Mouse (Mus musculus) myocyte (in vitro differentiated cells): ENCODE measurements around the gene Ankdd1b. TPM values are rescaled to one million over a fixed set of nuclear protein-coding genes. Genes with fewer than 3 reads are reported as not detected.
A peak's percentile ranks its signal among the peaks of the same experiment; 100 is the strongest.

Experiments used
- H3K27me3 ChIP-seq: one replicate; pipeline ENCODE4 v1.6.1; 2011; ENCODE audit not compliant: control insufficient read depth, insufficient read depth, insufficient read length
- H3K36me3 ChIP-seq: one replicate; pipeline ENCODE4 v1.6.1; 2011; ENCODE audit not compliant: control insufficient read depth, insufficient read depth
- H3K4me2 ChIP-seq: one replicate; pipeline ENCODE4 v1.6.1; 2011; ENCODE audit warnings: low read depth, control low read depth
- H3K4me3 ChIP-seq: one replicate; pipeline ENCODE4 v1.5.1; 2011; ENCODE audit warnings: mild to moderate bottlenecking, control low read depth, moderate library complexity
- H3K79me2 ChIP-seq: one replicate; pipeline ENCODE4 v1.6.1; 2011; ENCODE audit not compliant: control insufficient read depth, insufficient read depth
- H3ac ChIP-seq: one replicate; pipeline ENCODE4 v1.6.1; 2011; ENCODE audit not compliant: control insufficient read depth, insufficient read length
- CEBPB ChIP-seq: IDR thresholded peaks from 2 replicates; pipeline ENCODE4 v1.6.1; 2011; ENCODE audit warnings: mild to moderate bottlenecking, moderate library complexity; ENCODE audit not compliant: poor library complexity, insufficient read depth, severe bottlenecking
- E2F4 ChIP-seq: IDR thresholded peaks from one replicate; pipeline ENCODE4 v1.6.1; 2011; ENCODE audit warnings: mild to moderate bottlenecking, control low read depth, moderate library complexity; ENCODE audit not compliant: insufficient read depth
- MAX ChIP-seq: IDR thresholded peaks from one replicate; pipeline ENCODE4 v1.6.1; 2011; ENCODE audit warnings: low read depth, mild to moderate bottlenecking, control low read depth
- MYOD1 ChIP-seq, 3 experiments: IDR thresholded peaks; one replicate each; pipeline ENCODE4 v1.6.1; 2011; ENCODE audit warnings: control low read depth in 2 of 3, low read depth in 2 of 3, mild to moderate bottlenecking in 2 of 3, moderate library complexity in 1 of 3; ENCODE audit not compliant: insufficient read length in 2 of 3, control insufficient read depth in 1 of 3
- MYOG ChIP-seq, 3 experiments: IDR thresholded peaks; one replicate each; pipeline ENCODE4 v1.6.1; 2011; ENCODE audit warnings: control low read depth in 2 of 3, low read depth in 2 of 3, mild to moderate bottlenecking in 2 of 3; ENCODE audit not compliant: insufficient read length in 2 of 3, control insufficient read depth in 1 of 3, insufficient read depth in 1 of 3
- POLR2A ChIP-seq: IDR thresholded peaks from one replicate; pipeline ENCODE4 v1.6.1; 2011; ENCODE audit warnings: low read depth, mild to moderate bottlenecking, control low read depth, moderate library complexity; ENCODE audit not compliant: insufficient read length
- POLR2AphosphoS2 ChIP-seq: IDR thresholded peaks from one replicate; pipeline ENCODE4 v1.6.1; 2011; ENCODE audit warnings: low read depth, control low read depth; ENCODE audit not compliant: insufficient read length
- REST ChIP-seq: IDR thresholded peaks from one replicate; pipeline ENCODE4 v1.6.1; 2011; ENCODE audit warnings: mild to moderate bottlenecking, control low read depth, moderate library complexity; ENCODE audit not compliant: insufficient read depth, insufficient read length
- SRF ChIP-seq: IDR thresholded peaks from one replicate; pipeline ENCODE4 v1.6.1; 2011; ENCODE audit warnings: low read depth; ENCODE audit not compliant: control insufficient read depth, insufficient read length
- TCF12 ChIP-seq: IDR thresholded peaks from one replicate; pipeline ENCODE4 v1.6.1; 2011; ENCODE audit warnings: mild to moderate bottlenecking, control low read depth; ENCODE audit not compliant: poor library complexity, insufficient read depth, severe bottlenecking
- TCF3 ChIP-seq: IDR thresholded peaks from one replicate; pipeline ENCODE4 v1.6.1; 2011; ENCODE audit warnings: low read depth, control low read depth; ENCODE audit not compliant: insufficient read length
- USF1 ChIP-seq: IDR thresholded peaks from one replicate; pipeline ENCODE4 v1.6.1; 2011; ENCODE audit warnings: low read depth, mild to moderate bottlenecking, control low read depth, moderate library complexity
- polyA plus RNA-seq: library from polyadenylated mRNA; unstranded; fragments of >200 nt; fragmentation: generic; extraction: Trizol; gene quantifications from one replicate; pipeline ENCODE4 v1.2.1, GENCODE M21; 2012; ENCODE audit warnings: missing spikeins

Gene Ankdd1b
- polyA plus RNA-seq, 1 experiment = not detected

- Histone ChIP-seq H3K4me3 (no peak overlapping the region), H3K79me2 (no peaks in the 10 kb centered on the region), H3ac (no peak overlapping the region), H3K36me3 (no peaks in the 10 kb centered on the region), H3K4me2 (no peak overlapping the region), H3K27me3 (no peaks in the 10 kb centered on the region)
- no peak for TF ChIP-seq REST
- TF ChIP-seq SRF = peak; percentile 83
- no peak for TF ChIP-seq POLR2AphosphoS2
Measured at GRCm38 (mm10) chr13:96431595-96432156, 39.3 kb downstream of the Ankdd1b start.

GRCm38 (mm10) chr13:96428531-96428930 lies 42.5 kb downstream of the Ankdd1b start:
- H3K4me3 ChIP-seq = no peak overlapping the region
- TF ChIP-seq E2F4 = no peak
- no peak for TF ChIP-seq TCF3
- no peak for TF ChIP-seq REST
- no peak for TF ChIP-seq TCF12
- TF ChIP-seq SRF = no peak
- TF ChIP-seq USF1 = no peak
- H3ac ChIP-seq = no peak overlapping the region
- no peaks in the 10 kb centered on the region for H3K27me3 ChIP-seq
- no peak overlapping the region for H3K4me2 ChIP-seq
- H3K36me3 ChIP-seq = no peaks in the 10 kb centered on the region
- H3K79me2 ChIP-seq = no peaks in the 10 kb centered on the region

GRCm38 (mm10) chr13:96426044-96426443 lies 45.0 kb downstream of the Ankdd1b start:
- TF ChIP-seq TCF12 (no peak), E2F4 (no peak), REST (no peak), USF1 (no peak)
- H3K4me2 ChIP-seq = no peak overlapping the region

DNA sequence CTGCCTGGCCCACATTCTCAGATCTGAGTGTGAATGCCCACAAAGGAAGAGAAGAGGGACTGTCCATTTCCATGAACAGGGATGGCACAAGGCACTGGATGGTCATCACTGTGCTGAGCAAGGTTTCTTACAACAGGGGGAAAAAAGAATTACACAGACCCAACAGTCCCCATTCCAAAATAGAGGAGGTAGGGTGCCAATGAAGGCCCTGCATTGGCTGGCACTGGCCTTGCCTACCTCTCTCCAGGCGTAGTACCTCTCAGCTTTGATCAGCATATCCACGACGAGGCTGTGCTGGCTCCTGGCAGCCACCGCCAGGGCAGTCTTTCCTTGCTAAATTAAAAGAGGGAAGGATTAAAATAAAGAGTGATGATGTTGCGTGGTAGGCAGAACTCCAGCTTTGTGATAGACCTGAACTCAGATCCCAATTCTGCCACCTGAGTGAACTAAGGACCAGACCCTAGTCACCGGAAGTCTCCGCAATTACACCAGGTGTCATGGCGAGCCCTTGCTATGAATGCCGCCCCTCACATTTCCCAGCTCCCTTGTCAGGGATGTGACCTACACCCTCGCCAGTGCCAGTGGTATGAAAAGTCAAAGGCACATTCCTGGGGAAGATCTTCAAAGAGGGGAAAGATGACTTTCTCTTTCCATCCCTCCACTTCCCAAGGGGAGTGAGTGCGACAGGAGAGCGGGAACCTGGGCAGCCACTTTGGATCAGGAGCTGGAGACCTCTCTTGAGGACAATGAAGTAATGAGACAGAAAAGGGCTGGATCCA lies 46.3 kb downstream of the Ankdd1b start:
- no peaks in the 10 kb centered on the region for H3K79me2 ChIP-seq

More at GRCm38 (mm10) chr13:96426044-96426443, 45.0 kb downstream of the Ankdd1b start:
- H3K27me3 ChIP-seq = no peaks in the 10 kb centered on the region
- H3K79me2 ChIP-seq = no peaks in the 10 kb centered on the region
- H3K4me3 ChIP-seq = no peak overlapping the region
- no peaks in the 10 kb centered on the region for H3K36me3 ChIP-seq
- H3ac ChIP-seq = no peak overlapping the region

DNA sequence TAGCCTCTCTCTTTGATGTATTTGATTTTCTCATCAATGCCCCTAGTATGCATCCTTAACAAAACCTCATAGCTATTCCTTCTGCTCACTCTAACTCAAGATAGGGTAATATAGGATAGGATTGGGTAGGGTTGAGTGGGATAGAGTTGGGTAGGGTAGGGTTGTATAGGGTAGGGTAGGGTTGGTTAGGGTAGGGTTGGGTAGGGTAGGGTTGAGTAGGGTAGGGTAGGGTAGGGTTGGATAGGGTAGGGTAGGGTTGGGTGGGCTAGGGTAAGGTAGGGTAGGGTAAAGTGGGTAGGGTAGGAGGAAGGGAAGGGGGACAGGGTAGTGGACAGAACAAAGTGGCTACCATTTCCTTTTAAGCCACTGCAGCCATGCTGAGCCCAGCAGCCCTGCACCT lies 49.8 kb downstream of the Ankdd1b start:
- TF ChIP-seq USF1 (no peak), POLR2AphosphoS2 (no peak), CEBPB (no peak), TCF3 (no peak), SRF (no peak), MAX (no peak), MYOD1 (IDR thresholded peaks at IDR 0.05; ENCODE audit: control insufficient read depth in 1 of 3, insufficient read length in 2 of 3, low read depth in 2 of 3) (no peak), TCF12 (no peak), MYOG (IDR thresholded peaks at IDR 0.05; ENCODE audit: control insufficient read depth in 1 of 3, insufficient read depth in 1 of 3, insufficient read length in 2 of 3, low read depth in 2 of 3) (no peak)
- H3K4me3 ChIP-seq = no peak overlapping the region
- H3K4me2 ChIP-seq = no peak overlapping the region
- peaks cover 2% of the 10 kb centered on the region for H3K36me3 ChIP-seq
- no peak overlapping the region for H3ac ChIP-seq
- no peaks in the 10 kb centered on the region for H3K79me2 ChIP-seq
- no peaks in the 10 kb centered on the region for H3K27me3 ChIP-seq

More for the DNA sequence above, 46.3 kb downstream of the Ankdd1b start:
- H3K4me2 ChIP-seq = no peak overlapping the region
- no peaks in the 10 kb centered on the region for H3K36me3 ChIP-seq
- H3K27me3 ChIP-seq = no peaks in the 10 kb centered on the region
- no peak overlapping the region for H3K4me3 ChIP-seq
- H3ac ChIP-seq = no peak overlapping the region
- TF ChIP-seq REST = no peak
- no peak for TF ChIP-seq CEBPB
- no peak for TF ChIP-seq POLR2A
- TF ChIP-seq USF1 = no peak
- TF ChIP-seq POLR2AphosphoS2 = no peak
- TF ChIP-seq MYOG (IDR thresholded peaks at IDR 0.05; ENCODE audit: control insufficient read depth in 1 of 3, insufficient read depth in 1 of 3, insufficient read length in 2 of 3, low read depth in 2 of 3) = no peak
- no peak for TF ChIP-seq TCF12
- no peak for TF ChIP-seq MYOD1 (IDR thresholded peaks at IDR 0.05; ENCODE audit: control insufficient read depth in 1 of 3, insufficient read length in 2 of 3, low read depth in 2 of 3)
- no peak for TF ChIP-seq E2F4
- no peak for TF ChIP-seq MAX
- no peak for TF ChIP-seq TCF3
- TF ChIP-seq SRF = no peak
